Mouse (Mus musculus): ENCODE data around the gene Mlec.
A peak's percentile ranks its signal among the peaks of the same experiment; 100 is the strongest.

Gene Mlec

DNA sequence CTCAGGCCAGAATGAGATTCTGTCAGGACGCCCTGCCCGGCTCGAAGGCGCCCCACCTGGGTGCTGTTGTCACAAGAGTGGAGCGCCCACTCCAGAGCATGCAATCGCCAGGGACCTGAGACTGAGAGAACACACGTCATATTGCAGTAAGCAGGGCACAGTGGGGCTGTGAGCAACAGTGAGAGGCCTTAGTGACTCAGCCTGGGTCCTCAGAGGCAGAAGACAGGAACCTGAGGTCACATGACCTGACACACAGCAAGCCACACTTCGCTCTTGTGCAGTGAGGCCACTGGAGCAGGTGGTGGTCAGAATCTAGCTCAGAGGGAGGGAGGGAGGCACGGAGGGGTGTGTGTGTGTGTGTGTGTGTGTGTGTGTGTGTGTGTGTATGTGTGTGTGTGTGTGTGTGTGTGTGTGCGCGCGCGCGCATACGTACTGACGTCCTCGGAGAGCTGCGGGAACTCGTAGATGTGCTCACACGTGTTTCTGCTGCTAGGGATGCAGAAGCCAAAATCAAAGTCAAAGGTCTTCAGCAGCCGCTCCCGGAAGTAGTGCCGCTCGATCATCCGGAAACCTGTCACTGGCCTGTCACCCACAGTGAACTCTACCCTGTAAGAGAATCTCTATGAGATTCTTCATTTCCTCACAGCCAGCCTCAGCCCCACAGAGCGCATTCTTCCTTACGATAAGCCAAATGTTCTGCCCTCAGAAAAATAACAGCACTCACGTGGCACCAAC is 31.2 kb downstream of the Mlec start:
- TF ChIP-seq GATA4 (IDR thresholded peaks at IDR 0.05; ENCODE audit: insufficient replicate concordance, low read length) = no peak

DNA sequence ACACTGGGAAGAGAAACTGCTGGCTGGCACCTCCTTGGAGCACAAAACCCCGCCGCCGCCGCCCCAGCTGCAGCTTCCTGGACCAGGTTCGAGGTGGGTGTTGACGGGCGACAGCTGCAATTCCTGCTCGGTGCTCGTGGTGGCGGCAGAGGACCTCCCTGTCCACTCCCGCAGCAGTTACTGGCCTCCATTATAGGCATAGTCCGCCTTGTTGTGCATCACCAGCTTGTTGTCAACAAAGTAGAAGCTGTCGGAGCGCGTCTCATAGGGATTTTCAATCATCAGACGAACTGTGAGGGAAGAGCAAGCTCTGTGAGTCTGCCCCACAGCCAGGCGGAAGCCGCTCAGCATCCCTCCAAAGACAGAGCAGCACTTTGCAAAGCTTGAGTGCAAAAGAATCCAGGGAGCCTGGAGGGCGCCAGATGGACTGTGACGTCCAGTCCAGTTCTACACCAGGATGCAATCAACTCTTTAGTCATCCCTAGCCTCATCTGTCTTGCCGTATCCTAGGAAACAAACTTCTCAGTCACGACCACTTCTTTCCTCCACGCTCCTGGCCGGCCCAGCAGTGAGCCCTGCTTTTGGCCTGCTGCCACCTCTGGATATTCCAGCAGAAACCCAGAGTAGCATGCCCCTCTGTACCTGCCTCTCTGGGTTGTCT is 32.6 kb downstream of the Mlec start:
- TF ChIP-seq GATA4 (IDR thresholded peaks at IDR 0.05; ENCODE audit: insufficient replicate concordance, low read length) = no peak

DNA sequence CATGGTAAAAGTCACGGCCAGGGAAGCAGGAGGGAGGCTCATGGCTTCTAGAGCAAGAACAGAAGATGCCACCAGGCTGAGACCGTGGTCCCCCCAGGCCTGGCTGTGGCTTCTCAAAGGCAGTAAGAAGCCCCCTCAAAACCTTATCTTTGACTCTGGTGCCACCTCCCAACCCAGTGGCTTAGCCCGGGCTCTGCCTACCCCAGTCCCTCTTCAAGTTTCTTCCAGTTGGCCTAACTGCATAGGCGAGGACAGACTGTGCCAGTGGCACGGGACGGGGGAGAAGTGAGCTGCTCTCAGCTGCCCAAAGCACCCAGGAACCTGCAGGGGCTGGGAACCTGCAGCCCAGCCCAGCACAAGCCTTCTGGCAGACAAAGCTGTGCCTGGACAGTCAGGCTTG is 33.3 kb downstream of the Mlec start:
- TF ChIP-seq GATA4 (IDR thresholded peaks at IDR 0.05; ENCODE audit: insufficient replicate concordance, low read length) = no peak

DNA sequence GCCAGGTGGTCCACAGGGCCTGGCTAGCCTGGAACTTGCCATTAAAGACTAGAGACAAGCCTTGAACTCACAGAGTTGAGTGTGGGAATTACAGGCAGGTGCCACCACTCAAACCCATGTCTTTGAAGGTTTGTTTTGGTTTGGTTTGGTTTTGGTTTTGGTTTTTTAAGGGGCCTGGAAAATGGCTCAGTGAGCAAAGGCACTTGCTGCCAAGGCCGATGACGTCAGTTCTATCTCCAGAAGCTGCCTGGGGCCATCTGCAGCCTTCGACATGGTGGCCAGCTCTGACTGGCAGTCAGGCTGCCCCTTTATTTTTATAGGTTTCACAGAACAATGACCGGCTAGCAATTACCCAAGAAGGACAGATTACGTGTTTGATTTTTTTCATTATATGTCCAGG is 37.0 kb downstream of the Mlec start:
- no peak for TF ChIP-seq GATA4 (IDR thresholded peaks at IDR 0.05; ENCODE audit: insufficient replicate concordance, low read length)

DNA sequence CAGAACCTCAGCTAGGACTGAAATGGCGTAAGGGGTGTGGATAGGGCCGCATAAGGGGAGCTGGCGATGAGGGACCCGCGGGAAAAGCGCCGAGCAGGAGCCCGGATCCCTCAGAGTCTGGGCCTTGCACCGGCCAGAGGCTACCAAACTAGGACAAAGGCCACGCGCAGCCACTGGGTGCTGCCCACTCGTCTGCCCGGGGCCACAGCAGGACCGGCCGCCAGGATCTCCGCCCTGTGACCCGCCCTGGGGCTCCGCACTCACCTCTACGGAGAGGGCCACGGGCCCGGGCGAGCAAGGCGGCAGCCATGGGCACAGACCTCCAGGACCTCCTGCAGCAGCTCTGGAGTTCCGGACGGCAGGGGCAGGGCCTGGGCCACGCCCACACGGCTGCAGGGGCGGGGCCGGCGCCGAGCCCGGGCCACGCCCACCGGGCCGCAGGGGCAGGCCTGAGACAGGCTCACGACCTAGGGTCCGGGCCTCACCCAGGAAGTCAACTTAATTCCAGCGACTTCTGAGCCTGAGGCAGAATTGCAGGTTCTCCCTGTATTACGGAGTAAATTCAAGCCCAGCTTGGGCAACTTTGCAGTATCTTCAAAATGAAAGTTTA is 38.9 kb downstream of the Mlec start, which contains the start of gene Acads:
Gene Acads, minus strand, starts transcription at position 386 of the 610 bp plus-strand sequence.
- TF ChIP-seq GATA4 (IDR thresholded peaks at IDR 0.05; ENCODE audit: insufficient replicate concordance, low read length) = 0 out of 2 replicates have a peak, but pooled peaks have one; percentile 8

DNA sequence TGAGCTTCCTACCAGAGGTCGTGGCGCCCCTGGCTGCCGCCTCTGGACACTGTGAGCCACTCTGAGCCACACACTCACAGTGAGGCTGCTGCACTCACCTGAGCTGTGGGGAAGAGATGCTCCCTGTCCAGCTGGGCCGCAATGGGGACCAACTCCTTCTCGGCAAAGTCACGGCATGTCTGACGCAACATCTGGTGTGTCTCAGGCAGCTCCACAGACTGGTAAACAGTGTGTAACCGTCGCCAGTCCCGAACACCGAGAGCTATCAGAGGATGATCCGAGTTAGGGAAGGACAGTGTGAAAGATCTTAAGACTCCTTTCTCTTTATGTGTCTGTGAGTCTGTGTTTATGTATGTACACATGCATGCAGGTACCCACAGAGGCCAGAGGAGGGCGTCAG is 40.5 kb downstream of the Mlec start:
- no peak for TF ChIP-seq GATA4 (IDR thresholded peaks at IDR 0.05; ENCODE audit: insufficient replicate concordance, low read length)

DNA sequence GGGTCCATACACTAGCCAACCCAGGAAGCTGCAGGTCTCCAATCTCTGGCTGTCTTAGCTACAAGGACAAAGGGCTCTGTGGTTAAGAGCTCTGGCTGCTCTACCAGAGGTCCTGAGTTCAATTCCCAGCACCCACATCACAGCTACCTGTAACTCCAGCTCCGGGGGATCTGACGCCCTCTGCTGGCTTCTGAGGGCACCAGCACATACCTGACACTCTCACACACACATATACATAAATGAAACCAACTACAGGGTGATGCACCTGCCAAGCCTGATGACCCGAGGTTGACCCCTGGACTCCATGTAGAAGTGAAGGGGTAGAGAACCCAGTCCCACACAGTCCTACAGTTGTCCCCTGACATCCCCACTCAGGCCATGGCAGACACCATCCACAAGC is 41.6 kb downstream of the Mlec start:
- no peak for TF ChIP-seq GATA4 (IDR thresholded peaks at IDR 0.05; ENCODE audit: insufficient replicate concordance, low read length)

DNA sequence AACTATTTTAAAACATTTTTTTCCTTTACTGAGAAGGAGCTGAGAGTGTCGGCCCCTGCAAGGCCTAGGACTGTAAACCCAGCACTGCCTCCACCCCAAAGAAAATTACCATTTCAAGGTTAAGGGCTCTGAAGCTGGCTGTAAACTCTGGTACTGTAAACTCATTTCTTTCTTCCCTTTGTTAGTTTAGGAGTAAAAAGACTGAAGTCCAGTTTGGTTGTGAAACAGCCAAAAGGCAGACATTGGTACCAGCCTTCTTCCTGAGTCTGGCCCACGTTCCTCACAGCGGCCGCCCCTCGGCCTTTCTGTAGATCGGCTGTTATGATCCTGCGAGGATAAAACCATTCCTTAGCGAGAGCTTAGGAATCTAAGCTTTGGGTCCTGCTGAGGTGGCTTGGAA is 43.5 kb downstream of the Mlec start:
- TF ChIP-seq GATA4 (IDR thresholded peaks at IDR 0.05; ENCODE audit: insufficient replicate concordance, low read length) = no peak

DNA sequence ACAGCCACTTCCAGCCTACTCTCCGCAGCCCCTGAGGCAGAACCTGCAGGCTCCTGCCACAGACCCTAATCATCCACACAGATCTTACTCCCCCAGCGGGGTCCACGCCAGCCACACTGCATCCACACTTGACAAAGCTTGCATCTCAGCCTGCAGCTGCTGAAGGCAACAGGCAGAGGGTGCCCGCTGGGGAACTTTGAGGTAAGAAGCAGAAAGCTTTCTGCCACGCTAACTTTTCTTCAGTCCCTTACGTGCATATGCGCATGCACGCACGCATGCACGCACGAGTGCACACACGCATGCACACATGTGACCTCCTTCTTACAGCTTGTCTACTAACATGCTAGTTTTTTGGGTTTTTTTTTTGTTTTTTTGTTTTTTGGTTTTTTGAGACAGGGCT is 44.7 kb downstream of the Mlec start:
- TF ChIP-seq GATA4 (IDR thresholded peaks at IDR 0.05; ENCODE audit: insufficient replicate concordance, low read length) = no peak

DNA sequence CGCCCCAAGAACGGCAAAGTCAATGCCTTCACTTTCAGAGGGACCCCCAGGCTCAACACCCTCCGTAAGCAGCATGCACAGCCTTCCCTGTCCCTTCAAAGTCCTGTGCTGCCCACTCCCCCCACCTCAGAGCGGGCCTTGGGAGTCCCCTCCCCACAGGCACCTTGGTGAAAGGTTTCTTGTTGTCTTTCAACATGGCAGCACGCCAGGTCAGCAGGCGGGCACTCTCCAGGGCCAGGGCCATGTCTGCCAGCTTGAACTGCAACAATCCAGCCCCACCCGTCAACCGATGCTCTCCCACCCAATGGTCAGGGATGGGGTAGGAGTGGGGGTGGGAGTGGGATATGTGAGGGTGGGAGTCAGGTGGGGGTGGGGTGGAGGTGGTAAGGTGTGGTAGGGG is 46.8 kb downstream of the Mlec start:
- no peak for TF ChIP-seq GATA4 (IDR thresholded peaks at IDR 0.05; ENCODE audit: insufficient replicate concordance, low read length)

DNA sequence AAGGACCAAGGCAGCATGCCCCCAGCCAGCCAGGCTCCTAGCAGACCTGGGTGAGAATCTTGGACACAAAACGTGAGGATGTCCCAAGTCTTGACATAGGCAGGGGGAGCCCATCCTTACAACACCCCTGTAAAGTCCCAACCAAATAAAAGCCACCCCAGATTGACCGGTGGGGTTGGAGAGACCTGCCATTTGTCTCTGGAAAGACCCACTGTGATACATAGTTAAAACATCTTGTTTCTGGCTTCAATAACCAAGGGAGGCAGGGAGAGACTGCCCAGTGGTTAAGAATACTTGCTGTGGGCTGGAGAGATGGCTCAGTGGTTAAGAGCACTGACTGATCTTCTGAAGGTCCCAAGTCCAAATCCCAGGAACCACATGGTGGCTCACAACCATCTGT is 55.7 kb downstream of the Mlec start:
- no peak for TF ChIP-seq GATA4 (IDR thresholded peaks at IDR 0.05; ENCODE audit: insufficient replicate concordance, low read length)

DNA sequence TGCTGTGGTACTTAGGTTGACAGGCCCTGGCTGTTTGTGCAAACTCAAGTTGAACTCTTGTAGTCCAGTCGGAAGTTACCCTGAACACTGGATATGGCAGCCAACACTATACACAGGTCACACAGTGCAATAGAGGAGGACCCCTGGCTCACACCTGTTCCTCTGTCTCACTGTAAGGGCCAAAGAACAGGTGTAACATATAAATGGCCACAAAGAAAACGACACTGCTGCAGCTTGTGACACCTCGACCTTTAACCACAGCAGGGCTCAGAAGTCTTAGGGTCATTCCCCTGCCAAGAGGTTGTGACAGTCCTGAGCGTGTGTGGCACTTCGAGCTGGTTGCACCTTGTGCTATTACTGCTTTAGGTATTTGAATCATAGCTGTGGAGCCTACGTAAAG is 57.5 kb downstream of the Mlec start:
- TF ChIP-seq GATA4 (IDR thresholded peaks at IDR 0.05; ENCODE audit: insufficient replicate concordance, low read length) = no peak

DNA sequence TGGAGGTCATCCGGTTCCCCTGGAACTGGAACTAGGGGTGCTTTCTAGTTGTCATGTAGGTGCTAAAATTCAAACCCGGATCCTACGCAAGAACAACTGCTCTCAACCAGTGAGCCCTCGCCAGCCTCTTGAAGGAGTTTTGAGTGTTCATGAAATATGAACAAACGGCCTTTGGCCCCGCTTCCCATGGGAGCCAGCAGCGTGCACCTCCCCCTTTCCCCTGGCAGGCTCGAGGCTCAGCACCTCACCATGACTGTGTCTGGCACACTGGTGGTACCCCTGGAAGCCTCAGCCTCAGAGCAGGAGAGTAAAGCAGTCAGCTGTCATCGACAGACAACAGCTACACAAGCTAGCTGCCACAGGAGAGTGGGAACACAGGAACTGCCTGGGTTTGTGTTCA is 58.0 kb downstream of the Mlec start:
- no peak for TF ChIP-seq GATA4 (IDR thresholded peaks at IDR 0.05; ENCODE audit: insufficient replicate concordance, low read length)

DNA sequence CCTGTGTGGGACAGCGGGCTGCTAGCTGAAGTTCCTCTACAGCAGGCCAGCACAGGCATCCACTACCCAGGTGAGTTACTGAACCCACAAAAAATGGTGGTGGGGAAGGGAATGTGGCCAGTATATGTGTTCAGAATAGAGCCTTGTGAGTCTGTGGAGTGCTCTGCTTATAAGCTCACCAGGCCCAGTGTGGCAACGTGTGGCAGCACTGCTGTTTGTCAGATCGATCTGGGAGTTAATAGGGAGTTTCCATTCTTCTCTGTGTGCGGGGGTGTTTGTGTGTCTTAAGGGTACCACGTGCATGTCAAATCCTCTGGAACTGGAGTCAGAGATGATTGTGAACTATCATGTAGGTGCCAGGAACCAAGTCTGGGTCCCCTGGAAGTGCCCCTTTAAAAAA is 58.4 kb downstream of the Mlec start:
- TF ChIP-seq GATA4 (IDR thresholded peaks at IDR 0.05; ENCODE audit: insufficient replicate concordance, low read length) = no peak

DNA sequence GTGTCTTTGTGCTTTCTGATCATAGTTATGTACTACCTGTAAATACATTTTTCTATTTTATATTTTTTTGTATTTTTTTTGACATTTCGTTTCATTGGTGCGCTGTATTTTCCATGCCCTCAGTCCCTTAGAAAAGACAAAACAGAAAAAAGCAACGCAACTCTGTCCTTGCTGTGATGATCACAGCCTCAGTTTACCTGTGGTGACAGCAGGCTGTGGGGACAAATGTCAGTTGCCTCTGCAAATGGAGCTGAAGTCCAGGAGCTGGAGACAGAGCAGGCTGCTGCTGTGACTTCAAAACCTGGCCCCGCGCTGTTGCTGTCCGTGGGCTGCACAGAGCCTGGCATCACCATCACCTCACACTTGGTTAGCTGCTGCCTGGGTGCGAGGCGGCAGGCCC is 59.8 kb downstream of the Mlec start, which contains the start of gene Gm10401:
Gene Gm10401, minus strand, starts transcription at position 101 of the 400 bp plus-strand sequence.
- TF ChIP-seq GATA4 (IDR thresholded peaks at IDR 0.05; ENCODE audit: insufficient replicate concordance, low read length) = no peak

Measured in liver, adult (tissue).